Comparison of ENCODE assay signal across 21 mouse cellular contexts in the genomic region with DNA sequence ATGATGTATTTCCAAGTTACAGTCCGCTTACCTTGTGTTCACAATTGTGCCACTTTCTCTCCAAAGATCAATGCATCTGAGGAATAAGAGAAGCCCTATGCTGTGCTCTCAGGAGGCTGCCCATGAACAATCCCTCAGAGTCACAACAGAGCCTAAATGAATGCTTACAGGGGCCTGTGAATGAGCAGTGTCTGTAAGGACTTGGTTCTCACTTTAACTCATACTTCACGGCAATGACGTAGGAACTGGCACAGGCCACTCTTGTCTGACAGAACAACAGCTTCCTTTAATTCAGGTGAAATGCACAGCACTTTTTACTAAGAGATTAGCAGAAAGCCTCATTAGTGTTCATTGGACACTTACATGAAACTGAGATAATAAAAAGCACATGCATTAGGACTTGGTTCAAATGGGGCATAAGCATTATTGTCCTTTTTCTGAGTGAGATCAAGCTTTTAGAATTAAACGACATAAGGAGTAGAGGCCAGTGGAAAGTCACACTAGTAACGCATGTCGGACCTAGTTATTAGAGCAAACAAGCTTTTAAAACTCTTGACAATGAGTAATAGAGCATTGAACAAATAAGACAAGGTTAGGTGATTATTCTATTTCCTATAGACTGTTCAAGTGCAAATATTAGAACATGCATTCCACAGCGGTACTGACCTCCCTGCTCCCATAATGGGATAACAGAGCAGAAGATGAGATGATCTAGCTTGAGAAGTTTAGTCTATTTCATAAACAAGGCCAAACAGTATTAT.
DNase-seq lines count a peak whose midpoint lies in the region; ATAC-seq lines count a peak whose summit lies in the region.
"Had no signal": no experiment of that assay in that cellular context is flagged by ENCODE, and none has a peak within 500 bp of the region (broad histone marks: within the 10 kb centered on the region; RNA-seq: fewer than 3 reads in every experiment).

No protein-coding gene starts in this region.

- no peak overlapping the region for H3K27ac ChIP-seq in hindbrain, embryonic 16.5 days (ENCODE audit: low read depth, low read length)
- no peak overlapping the region for H3K27ac ChIP-seq in hindbrain, embryonic 12.5 days
- H3K27ac ChIP-seq in forebrain, embryonic 13.5 days: 0 out of 2 replicates have a peak overlapping the region, but pooled peaks have one; percentile 6
- no peak overlapping the region for H3K27ac ChIP-seq in forebrain, embryonic 15.5 days (replicated peaks)
- no peak overlapping the region for H3K27ac ChIP-seq in stomach, embryonic 16.5 days (ENCODE audit: low read length)
- H3K27ac ChIP-seq in midbrain, embryonic 16.5 days (ENCODE audit: low read length): no peak overlapping the region
- H3K27ac ChIP-seq: heart, embryonic 10.5 days; hindbrain, embryonic 13.5 days; hindbrain, postnatal 0 days had no signal

- H3K4me1 ChIP-seq in hindbrain, embryonic 16.5 days (ENCODE audit: control insufficient read depth, insufficient read depth, low read depth, low read length): no peaks in the 10 kb centered on the region
- no peaks in the 10 kb centered on the region for H3K4me1 ChIP-seq in hindbrain, embryonic 12.5 days
- H3K4me1 ChIP-seq in forebrain, embryonic 13.5 days: peaks cover 11% of the 10 kb centered on the region
- peaks cover 5% of the 10 kb centered on the region; the same call in 1 of the 2 replicates for H3K4me1 ChIP-seq in forebrain, embryonic 15.5 days
- no peaks in the 10 kb centered on the region for H3K4me1 ChIP-seq in stomach, embryonic 16.5 days (ENCODE audit: control insufficient read depth, insufficient read depth, low read length)
- no peaks in the 10 kb centered on the region for H3K4me1 ChIP-seq in midbrain, embryonic 16.5 days (ENCODE audit: control insufficient read depth, insufficient read depth, low read length)
- H3K4me1 ChIP-seq: heart, embryonic 10.5 days had no signal

- H3K4me3 ChIP-seq in hindbrain, embryonic 16.5 days (ENCODE audit: low read length): no peak overlapping the region
- H3K4me3 ChIP-seq in hindbrain, embryonic 12.5 days: no peak overlapping the region
- no peak overlapping the region for H3K4me3 ChIP-seq in forebrain, embryonic 13.5 days
- H3K4me3 ChIP-seq in forebrain, embryonic 15.5 days: no peak overlapping the region
- H3K4me3 ChIP-seq in stomach, embryonic 16.5 days (replicated peaks; ENCODE audit: low read length): no peak overlapping the region
- H3K4me3 ChIP-seq in midbrain, embryonic 16.5 days (ENCODE audit: low read depth, low read length): no peak overlapping the region
- H3K4me3 ChIP-seq: heart, embryonic 10.5 days; hindbrain, embryonic 13.5 days had no signal

- no peaks in the 10 kb centered on the region for H3K9me3 ChIP-seq in hindbrain, embryonic 16.5 days (ENCODE audit: control insufficient read depth, low read length)
- no peaks in the 10 kb centered on the region for H3K9me3 ChIP-seq in hindbrain, embryonic 12.5 days (replicated peaks)
- no peaks in the 10 kb centered on the region for H3K9me3 ChIP-seq in forebrain, embryonic 13.5 days (replicated peaks)
- H3K9me3 ChIP-seq in forebrain, embryonic 15.5 days: no peaks in the 10 kb centered on the region
- H3K9me3 ChIP-seq in stomach, embryonic 16.5 days (replicated peaks; ENCODE audit: control insufficient read depth, low read length): no peaks in the 10 kb centered on the region
- no peaks in the 10 kb centered on the region for H3K9me3 ChIP-seq in midbrain, embryonic 16.5 days (replicated peaks; ENCODE audit: control insufficient read depth, low read length, poor library complexity, severe bottlenecking)
- H3K9me3 ChIP-seq: hindbrain, embryonic 13.5 days had no signal

- no peak overlapping the region for H3K9ac ChIP-seq in hindbrain, embryonic 16.5 days (ENCODE audit: low read depth, low read length)
- no peak overlapping the region for H3K9ac ChIP-seq in hindbrain, embryonic 12.5 days
- no peak overlapping the region for H3K9ac ChIP-seq in forebrain, embryonic 13.5 days
- no peak overlapping the region for H3K9ac ChIP-seq in forebrain, embryonic 15.5 days (replicated peaks)
- H3K9ac ChIP-seq in stomach, embryonic 16.5 days (ENCODE audit: low read length): no peak overlapping the region
- H3K9ac ChIP-seq in midbrain, embryonic 16.5 days (ENCODE audit: low read depth, low read length): no peak overlapping the region
- H3K9ac ChIP-seq: hindbrain, embryonic 13.5 days had no signal

- DNase-seq in c-Kit-positive CD71-positive TER-119-positive erythroid progenitor cells, embryonic 14.5 days (ENCODE audit: low spot score): no peak
- DNase-seq in kidney, postnatal 36 days: no peak
- DNase-seq: adrenal gland, adult 2 months; adrenal gland, postnatal 14 days; cerebellum, adult 18-20 months; cerebellum, adult 9-10 months; cerebellum, postnatal 14 days; gastrocnemius, postnatal 25 days; heart, adult 18-20 months had no signal

- no peaks in the 10 kb centered on the region for H3K27me3 ChIP-seq in hindbrain, embryonic 16.5 days (replicated peaks; ENCODE audit: control insufficient read depth, insufficient read depth, low read length)
- H3K27me3 ChIP-seq in hindbrain, embryonic 12.5 days: no peaks in the 10 kb centered on the region
- no peaks in the 10 kb centered on the region for H3K27me3 ChIP-seq in forebrain, embryonic 13.5 days
- no peaks in the 10 kb centered on the region for H3K27me3 ChIP-seq in forebrain, embryonic 15.5 days
- H3K27me3 ChIP-seq in stomach, embryonic 16.5 days (ENCODE audit: control insufficient read depth, insufficient read depth, low read length): no peaks in the 10 kb centered on the region
- H3K27me3 ChIP-seq in midbrain, embryonic 16.5 days (ENCODE audit: control insufficient read depth, insufficient read depth, low read depth, low read length): no peaks in the 10 kb centered on the region
- H3K27me3 ChIP-seq: hindbrain, embryonic 13.5 days had no signal

- no peaks in the 10 kb centered on the region for H3K36me3 ChIP-seq in hindbrain, embryonic 16.5 days (ENCODE audit: control insufficient read depth, insufficient read depth, low read length)
- H3K36me3 ChIP-seq in hindbrain, embryonic 12.5 days: no peaks in the 10 kb centered on the region
- H3K36me3 ChIP-seq in forebrain, embryonic 13.5 days (ENCODE audit: poor library complexity, severe bottlenecking): no peaks in the 10 kb centered on the region
- no peaks in the 10 kb centered on the region for H3K36me3 ChIP-seq in forebrain, embryonic 15.5 days
- no peaks in the 10 kb centered on the region for H3K36me3 ChIP-seq in stomach, embryonic 16.5 days (ENCODE audit: control insufficient read depth, insufficient read depth, low read length)
- no peaks in the 10 kb centered on the region for H3K36me3 ChIP-seq in midbrain, embryonic 16.5 days (ENCODE audit: control insufficient read depth, insufficient read depth, low read length)
- H3K36me3 ChIP-seq: heart, embryonic 10.5 days; hindbrain, embryonic 13.5 days had no signal

- H3K4me2 ChIP-seq in hindbrain, embryonic 16.5 days (ENCODE audit: low read length): no peak overlapping the region
- H3K4me2 ChIP-seq in hindbrain, embryonic 12.5 days (replicated peaks): no peak overlapping the region
- no peak overlapping the region for H3K4me2 ChIP-seq in forebrain, embryonic 13.5 days
- no peak overlapping the region for H3K4me2 ChIP-seq in forebrain, embryonic 15.5 days (replicated peaks)
- H3K4me2 ChIP-seq in stomach, embryonic 16.5 days (ENCODE audit: low read depth, low read length): no peak overlapping the region
- H3K4me2 ChIP-seq in midbrain, embryonic 16.5 days (ENCODE audit: low read length): no peak overlapping the region
- H3K4me2 ChIP-seq: hindbrain, embryonic 13.5 days had no signal

- WGBS in hindbrain, embryonic 16.5 days: 67% methylated on average over 7 of the region's 7 CpGs
- WGBS in hindbrain, embryonic 12.5 days: 76% methylated on average over 7 of the region's 7 CpGs
- 30% methylated on average over 7 of the region's 7 CpGs for WGBS in forebrain, embryonic 13.5 days
- WGBS in forebrain, embryonic 15.5 days: 19% methylated on average over 7 of the region's 7 CpGs
- WGBS in stomach, embryonic 16.5 days: 56% methylated on average over 7 of the region's 7 CpGs
- 70% methylated on average over 7 of the region's 7 CpGs for WGBS in midbrain, embryonic 16.5 days

- peak; percentile 4; the same call in 1 of the 2 replicates for ATAC-seq in hindbrain, embryonic 16.5 days
- no peak for ATAC-seq in hindbrain, embryonic 12.5 days (ENCODE audit: low FRiP score)
- ATAC-seq in forebrain, embryonic 13.5 days: peak; percentile 78
- peak; percentile 72; the same call in 1 of the 2 replicates for ATAC-seq in forebrain, embryonic 15.5 days (replicated peaks)
- peak; percentile 58; the same call in 1 of the 2 replicates for ATAC-seq in stomach, embryonic 16.5 days (ENCODE audit: insufficient read depth, low FRiP score)
- no peak for ATAC-seq in midbrain, embryonic 16.5 days
- ATAC-seq: CD4-positive, CD25-positive, alpha-beta regulatory T cell, adult 4 months; hindbrain, postnatal 0 days; inflammation-experienced regulatory T-cells, adult 6 months; intestine, embryonic 16.5 days had no signal

Comparison
In these comparisons a context has a peak if more than half of its experiments do, and no peak if none do; other contexts are left out.
1. ATAC-seq: peak in hindbrain, embryonic 16.5 days (single experiment), forebrain, embryonic 13.5 days (single experiment), forebrain, embryonic 15.5 days (single experiment) and stomach, embryonic 16.5 days (single experiment); none in hindbrain, embryonic 12.5 days (single experiment) and midbrain, embryonic 16.5 days (single experiment).